Mouse (Mus musculus): ENCODE results near the gene Cntnap5b.

DNA sequence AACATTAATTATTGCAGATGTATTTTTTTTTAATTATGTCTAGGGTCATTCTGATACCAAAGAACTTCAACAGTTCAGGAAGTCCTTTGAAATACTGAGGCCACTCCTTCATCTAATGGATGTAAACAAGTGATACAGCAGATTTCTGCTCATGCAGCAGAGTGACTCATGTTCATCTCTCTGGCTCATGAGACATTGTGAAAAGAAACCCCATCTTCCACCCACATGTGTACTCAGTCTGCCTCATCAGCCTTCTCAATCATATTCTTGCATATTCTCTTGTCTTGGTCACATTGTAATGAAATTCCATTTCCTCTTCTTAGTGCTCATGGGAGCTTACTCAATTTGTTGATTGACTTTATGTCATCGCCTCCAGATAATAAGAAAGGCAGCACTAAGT, 12.6 kb upstream of the Cntnap5b start:
- TF ChIP-seq CTCF (IDR thresholded peaks at IDR 0.05; ENCODE audit: low read depth, low read length), result no peak
- TF ChIP-seq GATA1 (IDR thresholded peaks at IDR 0.05; ENCODE audit: borderline replicate concordance, low read length), result no peak

Measured in G1E (cell line).